Mouse (Mus musculus): ENCODE measurements around the gene Chst15.

DNA sequence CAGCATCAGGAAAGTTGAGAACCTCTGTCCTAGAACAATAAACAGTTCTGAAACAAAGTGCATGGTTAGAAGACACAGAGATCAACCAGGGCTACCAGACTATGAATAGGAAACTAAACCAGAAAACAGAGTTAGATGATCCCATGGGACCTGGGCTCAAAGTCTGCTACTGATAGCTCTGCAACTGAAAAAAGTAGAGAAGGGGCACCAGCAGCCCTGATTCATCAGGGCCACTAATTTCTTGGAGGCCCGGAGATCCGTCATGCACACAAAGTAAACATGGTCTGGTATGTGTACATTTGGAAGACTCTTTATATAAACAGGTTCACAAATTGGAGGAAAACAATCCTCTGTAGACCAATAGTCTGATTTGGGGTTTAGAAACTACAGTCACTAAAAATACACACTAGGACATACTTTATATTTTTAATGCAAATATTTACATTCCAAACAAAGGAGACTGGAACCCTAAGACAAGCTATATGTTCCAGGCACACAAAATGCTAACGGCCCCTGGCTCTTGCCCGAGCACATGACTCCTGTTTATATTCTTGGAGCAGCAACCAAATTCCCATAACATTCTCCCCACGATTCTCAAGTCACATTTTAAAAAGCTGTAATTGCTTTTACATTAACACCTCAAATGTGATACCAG, 8.4 kb downstream of the Chst15 start:
- TF ChIP-seq POLR2A (IDR thresholded peaks at IDR 0.05; ENCODE audit: control insufficient read depth, low read depth, low read length) (no peak), CTCF (IDR thresholded peaks at IDR 0.05; ENCODE audit: control insufficient read depth, insufficient read depth, insufficient replicate concordance, low read depth, low read length) (no peak)
